Comparison of ENCODE assay signal across 23 mouse cellular contexts in genomic region chr7:111277703-111278102, GRCm38 (mm10).
A peak's percentile ranks its signal among the peaks of the same experiment; 100 is the strongest.
DNase-seq lines count a peak whose midpoint lies in the region; ATAC-seq and TF ChIP-seq lines count a peak whose summit lies in the region.
"Had no signal": no experiment of that assay in that cellular context is flagged by ENCODE, and none has a peak within 500 bp of the region (broad histone marks: within the 10 kb centered on the region; RNA-seq: fewer than 3 reads in every experiment).

No protein-coding gene starts in this region.

- no peak overlapping the region for H3K27ac ChIP-seq in liver, postnatal 0 days (ENCODE audit: low read depth)
- H3K27ac ChIP-seq in liver, embryonic 11.5 days (ENCODE audit: low read depth, low read length): no peak overlapping the region
- no peak overlapping the region for H3K27ac ChIP-seq in lung, postnatal 0 days (ENCODE audit: low read length)
- H3K27ac ChIP-seq: embryonic facial prominence, embryonic 12.5 days; embryonic facial prominence, embryonic 15.5 days; forebrain, embryonic 12.5 days; forebrain, embryonic 15.5 days; hindbrain, embryonic 14.5 days; hindbrain, postnatal 0 days had no signal

- peak; percentile 15 for DNase-seq in liver, postnatal 0 days
- no peak for DNase-seq in liver, embryonic 11.5 days (ENCODE audit: low spot score)
- no peak for DNase-seq in left cerebral cortex, adult 11 months (ENCODE audit: low spot score)
- DNase-seq in urinary bladder, adult 2 months (ENCODE audit: low spot score): no peak
- DNase-seq in lung, postnatal 0 days (ENCODE audit: low spot score): no peak
- DNase-seq: adrenal gland, adult 8-10 months; adrenal gland, postnatal 25 days; cerebellum, adult 18-20 months; cerebellum, adult 9-10 months; cerebellum, postnatal 14 days; gastrocnemius, postnatal 25 days; heart, postnatal 36 days had no signal

- no peaks in the 10 kb centered on the region for H3K4me1 ChIP-seq in liver, postnatal 0 days (ENCODE audit: insufficient read depth)
- H3K4me1 ChIP-seq in liver, embryonic 11.5 days (replicated peaks; ENCODE audit: control insufficient read depth, insufficient read depth, low read length): no peaks in the 10 kb centered on the region
- no peaks in the 10 kb centered on the region for H3K4me1 ChIP-seq in lung, postnatal 0 days (ENCODE audit: insufficient read depth, low read depth, low read length)
- H3K4me1 ChIP-seq: embryonic facial prominence, embryonic 12.5 days; embryonic facial prominence, embryonic 15.5 days; forebrain, embryonic 12.5 days; forebrain, embryonic 15.5 days had no signal

- no peak for TF ChIP-seq CTCF in liver, postnatal 0 days (IDR thresholded peaks at IDR 0.05; ENCODE audit: low read depth)
- no peak for TF ChIP-seq CTCF in lung, postnatal 0 days (IDR thresholded peaks at IDR 0.05)

- no peaks in the 10 kb centered on the region for H3K36me3 ChIP-seq in liver, postnatal 0 days (replicated peaks; ENCODE audit: insufficient read depth, low read length)
- no peaks in the 10 kb centered on the region for H3K36me3 ChIP-seq in liver, embryonic 11.5 days (ENCODE audit: control insufficient read depth, insufficient read depth, low read length)
- H3K36me3 ChIP-seq in lung, postnatal 0 days (ENCODE audit: insufficient read depth, low read length): no peaks in the 10 kb centered on the region
- H3K36me3 ChIP-seq: embryonic facial prominence, embryonic 12.5 days; embryonic facial prominence, embryonic 15.5 days; forebrain, embryonic 12.5 days; forebrain, embryonic 15.5 days had no signal

- H3K27me3 ChIP-seq in liver, postnatal 0 days (ENCODE audit: insufficient read depth, low read length): no peaks in the 10 kb centered on the region
- H3K27me3 ChIP-seq in liver, embryonic 11.5 days (replicated peaks; ENCODE audit: control insufficient read depth, insufficient read depth, low read length): no peaks in the 10 kb centered on the region
- H3K27me3 ChIP-seq in lung, postnatal 0 days (replicated peaks; ENCODE audit: insufficient read depth, low read length): no peaks in the 10 kb centered on the region
- H3K27me3 ChIP-seq: embryonic facial prominence, embryonic 12.5 days; embryonic facial prominence, embryonic 15.5 days; forebrain, embryonic 12.5 days; forebrain, embryonic 15.5 days had no signal

- H3K9me3 ChIP-seq in liver, postnatal 0 days (ENCODE audit: low read length): no peaks in the 10 kb centered on the region
- no peaks in the 10 kb centered on the region for H3K9me3 ChIP-seq in liver, embryonic 11.5 days (ENCODE audit: control insufficient read depth, low read length)
- H3K9me3 ChIP-seq in lung, postnatal 0 days (ENCODE audit: low read length): no peaks in the 10 kb centered on the region
- H3K9me3 ChIP-seq: embryonic facial prominence, embryonic 12.5 days; embryonic facial prominence, embryonic 15.5 days; forebrain, embryonic 12.5 days; forebrain, embryonic 15.5 days had no signal

- 52% methylated on average over 3 of the region's 3 CpGs for WGBS in liver, postnatal 0 days (ENCODE audit: insufficient replicate concordance)
- 65% methylated on average over 3 of the region's 3 CpGs for WGBS in liver, embryonic 11.5 days
- 76% methylated on average over 3 of the region's 3 CpGs for WGBS in lung, postnatal 0 days

- H3K4me3 ChIP-seq in liver, postnatal 0 days (ENCODE audit: low read depth, low read length): no peak overlapping the region
- no peak overlapping the region for H3K4me3 ChIP-seq in liver, embryonic 11.5 days (ENCODE audit: low read depth, low read length)
- H3K4me3 ChIP-seq in lung, postnatal 0 days (ENCODE audit: low read depth, low read length): no peak overlapping the region
- H3K4me3 ChIP-seq: embryonic facial prominence, embryonic 12.5 days; embryonic facial prominence, embryonic 15.5 days; forebrain, embryonic 12.5 days; forebrain, embryonic 15.5 days had no signal

- TF ChIP-seq EP300 in liver, postnatal 0 days (IDR thresholded peaks at IDR 0.05; ENCODE audit: low read depth): no peak
- no peak for TF ChIP-seq EP300 in lung, postnatal 0 days (IDR thresholded peaks at IDR 0.05)

- H3K4me2 ChIP-seq in liver, postnatal 0 days (ENCODE audit: low read depth, low read length): no peak overlapping the region
- no peak overlapping the region for H3K4me2 ChIP-seq in liver, embryonic 11.5 days
- no peak overlapping the region for H3K4me2 ChIP-seq in lung, postnatal 0 days (replicated peaks; ENCODE audit: low read depth, low read length)
- H3K4me2 ChIP-seq: embryonic facial prominence, embryonic 12.5 days; embryonic facial prominence, embryonic 15.5 days; forebrain, embryonic 12.5 days; forebrain, embryonic 15.5 days; heart, embryonic 11.5 days; hindbrain, embryonic 14.5 days had no signal

- H3K9ac ChIP-seq in liver, postnatal 0 days (replicated peaks): no peak overlapping the region
- H3K9ac ChIP-seq in liver, embryonic 11.5 days (ENCODE audit: low read depth, low read length): no peak overlapping the region
- no peak overlapping the region for H3K9ac ChIP-seq in lung, postnatal 0 days (replicated peaks; ENCODE audit: low read depth)
- H3K9ac ChIP-seq: embryonic facial prominence, embryonic 12.5 days; embryonic facial prominence, embryonic 15.5 days; forebrain, embryonic 12.5 days; forebrain, embryonic 15.5 days; hindbrain, embryonic 14.5 days had no signal

- ATAC-seq in liver, postnatal 0 days: no peak
- ATAC-seq in liver, embryonic 11.5 days (replicated peaks; ENCODE audit: low FRiP score): no peak
- 0 out of 2 replicates have a peak, but pooled peaks have one; percentile 47 for ATAC-seq in common myeloid progenitor, adult 5-6 weeks (replicated peaks; ENCODE audit: low read depth, poor library complexity, severe bottlenecking)
- peak; percentile 96 for ATAC-seq in megakaryocyte, adult 5-6 weeks (ENCODE audit: poor library complexity, severe bottlenecking)
- ATAC-seq in lung, postnatal 0 days: no peak
- ATAC-seq: activated CD4-positive, CD25-positive, alpha-beta regulatory T cell, adult 4 months; forebrain, embryonic 15.5 days; hindbrain, postnatal 0 days; inflammation-experienced regulatory T-cells, adult 6 months had no signal

Comparison
In these comparisons a context has a peak if more than half of its experiments do, and no peak if none do; other contexts are left out.
1. ATAC-seq: peak in common myeloid progenitor, adult 5-6 weeks (single experiment) and megakaryocyte, adult 5-6 weeks (single experiment); none in liver, postnatal 0 days (single experiment), liver, embryonic 11.5 days (single experiment) and lung, postnatal 0 days (single experiment).